Mouse (Mus musculus) c-Kit-positive CD71-negative TER-119-negative erythroid progenitor cells, embryonic 14.5 days (primary cell): ENCODE data around the gene Pdhx.
A peak's percentile ranks its signal among the peaks of the same experiment; 100 is the strongest.

Source experiments
- DNase-seq: peaks from one replicate; pipeline ENCODE4 v3.0.0-alpha.2; 2013; ENCODE audit warnings: low read depth

Gene Pdhx

DNA sequence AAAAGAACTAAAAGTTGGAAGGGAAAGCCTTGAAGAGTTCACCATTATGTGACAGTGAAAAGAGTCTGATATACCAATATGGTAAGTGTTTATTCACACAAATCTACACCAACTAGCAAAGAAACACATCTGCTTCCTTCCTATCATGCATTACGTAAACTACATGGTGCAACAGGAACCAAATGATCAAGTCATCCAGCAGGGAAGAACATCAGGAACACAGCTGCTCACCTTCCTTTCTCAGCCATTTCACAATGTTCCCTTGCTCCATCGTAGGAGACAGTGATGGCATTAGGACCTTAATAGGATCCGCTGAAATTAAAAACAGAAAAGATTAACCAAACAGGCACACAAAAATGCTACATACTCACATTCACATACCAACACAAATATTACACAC is 15.0 kb downstream of the Pdhx start:
- DNase-seq: no peak

DNA sequence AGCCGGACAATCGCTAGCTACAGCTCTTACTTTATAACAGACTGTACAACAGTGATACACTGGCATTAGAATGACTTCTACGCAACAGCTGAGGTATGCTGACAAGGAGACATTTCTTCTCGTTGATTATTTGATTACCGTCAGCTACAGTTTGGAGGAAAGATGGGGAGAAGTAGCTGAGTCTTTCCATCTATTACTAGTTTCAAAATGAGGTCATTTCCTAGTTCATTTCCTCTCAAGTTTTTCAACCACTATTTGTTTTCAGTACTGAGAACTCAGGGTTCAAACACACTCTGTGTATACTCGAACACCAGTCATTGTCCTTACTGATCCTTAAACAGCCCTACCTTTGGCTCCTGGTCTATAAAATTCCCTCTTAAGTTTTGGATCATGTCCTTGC is 17.5 kb downstream of the Pdhx start:
- no peak for DNase-seq

DNA sequence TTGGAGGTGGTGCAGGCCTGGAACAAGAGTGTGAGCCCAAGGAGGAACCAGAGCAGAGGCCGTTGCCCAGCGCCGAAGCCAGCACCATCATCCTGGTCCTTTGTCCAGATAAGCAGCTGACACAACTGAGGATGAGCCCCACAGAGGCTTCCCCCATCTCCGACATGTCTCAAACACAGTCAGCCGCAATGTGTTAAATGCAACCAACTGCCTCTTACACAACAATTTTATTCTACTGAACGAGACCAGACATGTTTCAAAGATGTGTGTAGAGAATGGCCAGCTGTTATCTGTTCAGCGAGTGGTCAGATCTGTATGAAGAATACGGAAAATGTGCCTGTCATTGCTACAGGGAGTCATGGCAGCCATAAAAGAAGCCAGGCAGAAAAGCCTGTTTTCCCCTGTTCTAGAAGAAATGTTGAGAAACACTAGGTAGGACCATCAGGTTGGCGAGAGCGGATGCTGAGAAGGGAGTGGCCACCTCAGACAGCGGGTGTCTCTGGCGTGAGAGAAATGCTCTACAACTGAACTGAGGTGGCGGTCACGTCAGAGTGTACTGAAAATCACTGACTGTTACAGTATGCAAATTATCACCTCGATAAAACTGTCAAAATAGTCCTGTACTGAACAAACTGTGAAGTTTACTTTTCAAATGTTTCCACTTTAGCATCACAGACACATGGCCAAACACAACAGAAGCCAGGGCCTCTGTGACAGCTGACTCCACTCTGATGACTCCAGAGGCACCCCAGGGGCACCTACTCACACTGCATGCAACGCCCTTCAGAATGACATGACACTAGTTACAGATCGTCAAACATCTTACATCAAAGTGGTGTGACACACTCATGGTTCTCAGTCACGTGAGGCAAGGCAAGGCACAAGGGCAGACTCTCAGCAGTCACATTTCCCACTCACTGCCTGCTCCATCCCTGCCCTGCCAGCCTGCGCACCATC is 21.1 kb downstream of the Pdhx start:
- DNase-seq: no peak

DNA sequence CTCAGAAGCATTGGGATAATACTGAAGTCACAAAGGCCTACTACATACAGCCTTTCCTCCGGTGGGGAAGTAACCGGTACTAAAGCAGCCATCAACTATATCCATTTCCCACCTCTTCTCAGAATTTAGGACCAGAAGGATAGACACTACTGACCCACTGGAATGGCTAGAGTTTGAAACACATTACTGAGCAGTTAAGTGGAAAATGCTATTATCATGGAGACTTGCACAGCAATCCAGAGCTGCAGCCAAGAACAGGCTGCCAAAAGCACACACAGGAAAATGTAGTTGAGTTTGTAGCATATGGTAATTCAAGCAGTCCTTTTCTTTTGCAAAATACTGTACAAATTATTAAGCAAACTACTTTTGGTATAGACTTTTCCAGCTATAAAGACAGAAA is 28.0 kb downstream of the Pdhx start:
- DNase-seq: no peak

DNA sequence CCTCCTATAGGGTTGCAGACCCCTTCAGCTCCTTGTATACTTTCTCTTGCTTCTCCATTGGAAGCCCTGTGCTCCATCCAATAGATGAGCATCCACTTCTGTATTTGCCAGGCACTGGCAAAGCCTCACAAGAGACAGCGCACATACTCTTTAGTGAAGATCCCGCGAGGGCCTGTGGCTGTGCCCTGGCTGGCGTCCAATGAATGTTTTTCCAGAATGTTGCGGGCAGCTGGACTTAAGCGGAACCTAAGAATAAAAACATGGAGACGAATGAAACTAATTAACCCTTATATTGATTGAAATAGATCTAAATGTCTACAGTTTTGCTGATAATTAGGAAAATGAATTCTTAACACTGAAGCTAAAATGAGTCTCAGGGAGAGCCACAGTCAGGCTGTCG is 32.4 kb downstream of the Pdhx start:
- no peak for DNase-seq

DNA sequence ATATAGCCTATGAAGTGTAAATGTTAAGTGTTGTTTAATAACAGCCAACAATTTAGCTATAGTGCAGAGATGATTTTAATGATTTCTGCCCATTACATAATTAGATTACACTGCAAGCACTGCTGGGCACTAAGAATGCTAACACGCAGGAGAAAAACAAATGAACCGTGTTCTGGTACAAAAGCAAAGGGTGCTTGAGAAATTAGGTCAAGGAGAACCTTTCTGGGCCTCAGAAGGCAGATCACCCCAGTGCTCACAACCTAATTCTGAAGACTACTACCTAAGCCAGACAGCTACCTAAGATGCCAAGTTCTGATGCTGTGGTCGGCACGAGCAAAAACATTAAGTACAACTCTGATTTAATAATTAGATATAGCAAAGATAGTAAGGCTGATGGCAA is 35.5 kb downstream of the Pdhx start:
- no peak for DNase-seq

DNA sequence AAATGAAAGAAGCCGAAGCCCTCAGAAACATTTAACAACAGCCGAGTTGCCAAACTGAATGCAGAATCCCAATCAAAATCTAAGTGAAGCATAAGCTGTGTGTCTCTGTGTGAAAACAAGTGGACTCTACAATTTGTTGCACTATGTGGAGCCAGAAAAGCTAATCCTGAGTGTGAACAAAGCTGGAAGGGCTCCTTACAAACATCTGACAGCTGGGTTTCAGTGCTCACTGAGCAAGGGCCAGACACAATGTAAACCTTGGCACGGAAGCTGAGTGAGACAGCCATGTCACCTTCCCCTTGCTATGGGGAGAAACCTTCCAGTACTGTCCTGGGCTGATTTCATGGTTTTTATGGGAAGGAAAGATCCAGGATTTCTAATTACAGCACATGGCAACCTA is 50.6 kb downstream of the Pdhx start:
- no peak for DNase-seq

DNA sequence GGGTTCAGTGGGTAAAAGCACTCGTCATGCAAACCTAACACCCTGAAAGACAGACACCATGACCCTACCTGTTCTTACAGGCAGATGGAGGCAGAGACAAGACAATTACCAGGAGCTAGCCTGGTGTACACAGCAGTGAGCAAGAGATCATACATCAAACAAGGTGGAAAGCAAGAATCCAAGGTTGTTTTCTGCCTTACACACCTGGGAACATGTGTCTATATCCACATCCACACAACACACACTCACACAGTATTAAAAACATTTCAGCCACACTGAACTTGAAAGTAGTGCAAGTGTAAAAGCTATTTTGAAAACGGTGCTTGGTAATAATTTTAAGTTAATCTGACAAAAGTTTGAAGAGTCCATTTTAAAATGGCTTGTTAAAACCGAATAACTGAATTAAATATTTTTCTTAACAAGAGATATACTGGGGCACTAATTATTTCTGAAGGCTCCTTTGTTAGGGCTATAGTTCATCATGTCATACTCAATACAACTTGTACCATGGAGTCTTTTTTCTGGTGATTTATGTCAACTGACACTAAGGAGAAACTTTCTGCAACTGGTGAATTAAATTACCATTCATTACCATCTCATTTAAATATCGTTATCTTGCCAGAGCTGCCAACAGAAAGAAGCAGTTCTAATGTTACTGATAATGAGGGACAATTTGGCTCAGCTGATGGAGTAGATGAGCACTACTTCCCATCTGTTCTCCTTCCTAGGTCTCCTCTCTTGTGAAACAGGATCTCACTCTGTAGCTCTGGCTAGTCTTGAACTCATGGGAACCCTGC is 52.9 kb downstream of the Pdhx start:
- DNase-seq: no peak

DNA sequence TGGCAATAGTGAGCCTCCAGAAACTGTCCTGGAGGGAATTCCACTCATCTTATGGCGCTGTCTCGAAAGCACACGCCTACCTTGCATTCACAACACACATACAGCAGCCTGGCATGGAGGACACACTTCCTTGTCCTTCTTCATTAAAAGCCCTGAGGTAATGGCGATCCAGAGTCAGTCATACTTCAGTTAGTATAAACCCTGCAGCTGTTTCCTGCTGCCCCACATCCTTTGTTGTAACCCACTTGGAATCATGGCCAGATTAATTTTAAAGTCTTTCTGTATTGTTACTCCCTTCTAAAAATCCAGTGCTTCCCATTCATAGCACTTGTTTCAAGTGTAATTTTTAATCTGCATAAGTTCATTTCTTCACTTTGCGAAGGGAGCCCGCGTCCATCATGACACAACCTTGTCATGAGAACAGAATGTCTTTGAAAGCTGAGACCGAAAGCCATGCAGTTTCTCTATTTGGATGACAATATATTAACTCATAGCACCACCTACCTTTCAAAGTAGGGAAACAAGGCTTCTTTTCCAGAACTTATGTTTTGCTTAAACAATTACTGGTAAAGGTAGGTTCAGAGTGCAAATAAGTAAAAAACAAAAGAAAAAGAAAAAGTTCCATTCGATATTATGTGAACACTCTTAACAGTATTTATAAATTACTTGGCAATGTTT is 54.4 kb downstream of the Pdhx start:
- DNase-seq: peak; percentile 45

DNA sequence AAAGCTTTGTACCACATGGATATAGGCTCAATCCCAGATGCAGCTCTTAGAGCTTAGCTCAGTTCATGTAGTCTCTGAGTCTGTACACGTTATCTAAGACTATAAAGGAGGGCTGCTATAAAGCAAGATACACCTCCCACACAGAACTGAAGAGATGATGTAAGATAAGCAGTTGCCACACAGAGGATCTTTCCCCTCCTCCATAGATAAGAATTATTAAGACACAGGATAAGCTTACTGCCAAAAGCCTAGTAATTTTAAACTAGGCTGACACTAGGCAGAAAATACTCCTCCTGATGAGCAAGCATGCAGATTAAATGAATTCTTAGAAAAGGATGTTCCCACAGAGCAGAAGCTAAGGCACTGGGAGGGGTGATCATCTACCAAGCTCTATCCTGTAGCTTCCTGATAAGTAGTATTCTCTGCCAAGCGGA is 55.9 kb downstream of the Pdhx start:
- DNase-seq: no peak

DNA sequence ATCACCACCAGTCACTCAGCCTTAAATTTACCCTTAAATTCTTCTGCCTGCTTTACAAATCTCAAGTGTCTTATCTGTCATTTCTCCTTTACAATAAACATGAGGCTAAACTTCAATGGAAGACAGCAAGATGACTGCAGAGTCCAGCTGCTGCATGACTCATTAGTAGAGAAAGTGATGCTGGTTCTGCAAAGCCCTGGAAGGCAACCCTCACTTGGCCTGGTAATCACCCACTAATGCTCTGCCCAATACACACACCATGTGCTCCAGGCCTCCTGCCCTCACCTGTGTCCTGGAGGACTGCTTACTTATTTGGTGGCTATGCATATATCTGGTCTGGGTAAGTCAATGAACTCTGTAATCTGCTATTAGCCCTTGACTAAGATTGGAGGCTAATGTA is 57.2 kb downstream of the Pdhx start:
- DNase-seq: no peak

DNA sequence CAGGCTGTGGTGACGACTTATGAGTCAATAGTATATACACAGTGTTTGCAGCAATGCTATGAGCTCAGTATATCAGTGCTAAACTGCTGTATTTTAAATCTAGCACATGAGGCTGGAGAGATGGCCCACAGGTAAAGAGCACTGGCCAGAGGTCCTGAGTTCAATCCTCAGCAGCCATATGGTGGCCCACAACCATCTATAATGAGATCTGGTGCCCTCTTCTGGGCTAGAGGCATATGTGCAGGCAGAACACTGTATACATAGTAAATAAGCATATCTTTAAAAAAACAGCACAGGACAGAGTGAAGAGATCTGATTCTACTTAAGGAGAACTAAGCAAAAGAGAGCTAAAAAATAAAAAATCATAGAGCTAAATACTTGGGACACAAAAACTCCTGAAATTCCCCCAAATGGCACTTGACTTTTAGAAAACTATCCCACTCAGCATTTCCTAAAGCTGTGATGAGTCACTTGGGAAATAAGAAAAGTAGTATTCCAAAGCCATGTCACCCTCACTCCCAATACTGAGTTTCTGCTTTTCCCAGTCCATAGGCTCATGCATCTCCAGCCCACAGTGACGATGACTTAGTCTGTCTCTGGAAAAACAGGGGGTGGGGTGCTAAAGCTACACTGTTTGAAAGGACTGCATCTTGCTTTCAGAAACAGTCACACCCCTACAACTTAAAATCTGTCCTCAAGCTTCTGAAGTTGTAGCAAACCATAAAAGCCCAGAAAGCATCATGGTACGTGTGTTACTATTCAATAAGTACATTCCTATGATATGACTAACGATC is 60.3 kb downstream of the Pdhx start:
- DNase-seq: no peak

DNA sequence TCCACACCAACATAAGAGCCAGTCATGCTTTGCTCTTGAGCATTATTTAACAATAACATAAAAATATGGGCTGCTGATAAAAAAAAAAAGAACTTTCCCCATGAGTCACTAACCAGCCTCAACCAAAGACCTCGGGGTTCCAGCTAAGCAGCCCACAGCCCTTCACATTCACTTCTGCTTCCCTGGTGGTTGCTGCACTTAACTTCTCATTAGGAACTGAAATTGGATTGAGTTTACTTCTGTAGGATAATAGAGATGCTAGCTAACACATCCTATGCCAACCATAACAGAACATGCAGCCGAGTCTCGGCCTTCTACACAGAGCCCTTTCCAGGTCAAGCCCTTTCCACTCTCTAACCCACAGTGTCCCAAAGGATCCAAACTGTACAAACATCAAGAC is 65.1 kb downstream of the Pdhx start:
- DNase-seq: no peak

DNA sequence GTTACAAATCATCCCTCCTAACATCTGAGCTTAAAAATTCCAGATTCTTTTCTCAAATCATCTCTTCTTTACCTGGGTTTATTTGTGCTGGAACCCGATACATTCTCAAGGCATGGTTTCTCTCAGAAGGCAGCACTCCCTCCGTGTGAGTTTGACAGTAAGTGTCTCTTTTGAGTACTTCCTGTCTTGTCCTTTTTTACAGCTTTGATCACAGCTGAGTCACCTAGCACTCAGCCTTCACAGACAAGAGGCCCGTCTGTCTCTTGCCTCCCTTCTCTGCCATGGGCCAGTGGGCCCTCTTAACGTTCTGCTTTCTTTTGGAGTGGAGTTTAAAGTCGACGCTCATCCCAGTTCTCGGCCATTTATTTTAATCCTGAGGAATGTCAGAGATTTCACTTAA is 68.7 kb downstream of the Pdhx start:
- no peak for DNase-seq

DNA sequence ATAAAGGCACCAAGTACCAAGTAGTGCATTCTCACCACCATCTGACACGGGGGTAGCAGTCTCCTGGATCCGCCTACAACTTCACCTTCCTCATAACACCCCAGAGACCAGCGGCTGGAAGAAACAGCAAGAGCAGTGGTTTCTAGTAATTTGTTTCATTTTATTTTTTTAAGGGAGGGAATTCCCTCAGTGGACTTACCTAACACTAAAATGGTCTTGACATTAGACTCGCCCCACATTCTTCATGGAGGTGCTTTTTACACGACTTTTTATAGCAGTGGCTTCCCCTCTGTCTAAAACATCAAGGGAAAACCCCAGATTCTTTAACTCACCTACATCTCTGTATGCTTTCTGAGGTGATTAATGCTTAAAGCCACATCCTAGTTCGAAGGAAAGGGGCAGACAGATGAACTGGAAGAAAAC is 74.1 kb downstream of the Pdhx start:
- no peak for DNase-seq

DNA sequence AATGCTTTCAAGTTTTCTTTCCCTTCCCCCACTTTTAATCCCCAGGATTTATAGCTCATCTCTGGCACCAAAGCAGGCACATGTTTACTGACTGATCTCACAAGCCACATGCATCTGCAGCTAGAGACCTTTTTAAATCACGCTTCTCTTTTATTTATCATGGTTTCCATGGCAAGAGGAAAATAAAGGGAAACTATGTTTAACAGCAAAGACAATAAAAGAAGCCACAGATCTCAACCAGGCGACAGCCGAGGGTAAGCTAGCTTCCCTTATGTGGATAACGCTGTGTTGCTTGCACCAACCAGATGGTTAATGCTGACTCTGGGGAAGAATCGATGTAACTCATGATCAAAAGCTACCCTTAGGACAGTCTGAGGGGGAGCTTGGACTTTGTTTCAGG is 75.0 kb downstream of the Pdhx start:
- no peak for DNase-seq

DNA sequence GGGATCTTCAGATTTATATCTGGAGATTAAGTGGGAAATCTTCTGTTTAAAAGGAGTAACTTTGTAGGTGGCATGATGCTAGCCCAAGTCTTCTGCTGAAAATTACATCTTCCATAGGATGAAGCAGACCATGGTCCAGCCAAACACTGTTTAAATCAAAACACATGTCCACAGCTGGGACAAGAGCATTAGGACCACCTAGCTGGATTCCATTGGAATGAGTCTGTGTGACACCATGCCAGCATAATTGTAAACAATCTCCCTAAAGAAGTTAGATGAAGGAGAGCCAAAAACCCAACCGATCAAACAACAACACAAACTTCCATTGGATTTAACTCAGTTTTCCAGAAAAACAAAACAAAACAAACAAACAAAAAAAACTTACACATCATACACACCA is 75.4 kb downstream of the Pdhx start:
- DNase-seq: no peak

DNA sequence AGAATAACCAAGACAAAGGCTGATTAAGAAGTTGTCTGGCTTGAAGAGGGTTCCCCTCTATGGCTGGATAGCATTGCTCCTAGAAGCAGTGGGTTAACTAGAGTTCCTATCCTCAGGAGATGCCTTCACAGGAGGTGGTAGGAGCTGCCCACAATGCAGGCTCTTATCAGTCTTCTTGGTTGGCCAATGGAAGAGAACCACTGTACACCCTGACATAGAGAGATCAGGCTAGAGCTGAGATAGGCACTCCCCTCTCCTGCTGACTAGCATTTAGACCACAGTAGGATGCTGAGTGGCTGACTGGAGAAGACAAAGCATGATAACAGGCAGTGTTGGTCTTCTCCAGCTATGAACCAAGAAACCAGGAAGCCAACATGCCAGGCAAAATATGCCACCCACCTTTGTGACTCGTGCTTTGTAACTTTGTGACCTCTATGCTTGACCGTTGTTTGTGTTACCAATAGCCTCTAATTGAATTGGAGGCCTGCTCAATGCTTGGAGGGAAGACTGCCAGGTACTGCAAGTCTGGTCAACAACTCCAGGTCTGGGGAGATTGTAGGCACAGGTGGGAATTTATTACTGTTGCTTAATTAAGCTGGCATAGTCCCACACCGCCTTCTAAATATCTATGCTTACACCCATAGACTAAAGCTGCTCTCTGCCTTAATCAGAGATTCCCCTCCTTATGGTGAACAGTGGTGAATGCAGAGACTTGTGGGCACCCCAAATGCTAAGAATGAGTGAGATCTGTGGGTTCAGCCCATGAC is 79.3 kb downstream of the Pdhx start:
- no peak for DNase-seq

DNA sequence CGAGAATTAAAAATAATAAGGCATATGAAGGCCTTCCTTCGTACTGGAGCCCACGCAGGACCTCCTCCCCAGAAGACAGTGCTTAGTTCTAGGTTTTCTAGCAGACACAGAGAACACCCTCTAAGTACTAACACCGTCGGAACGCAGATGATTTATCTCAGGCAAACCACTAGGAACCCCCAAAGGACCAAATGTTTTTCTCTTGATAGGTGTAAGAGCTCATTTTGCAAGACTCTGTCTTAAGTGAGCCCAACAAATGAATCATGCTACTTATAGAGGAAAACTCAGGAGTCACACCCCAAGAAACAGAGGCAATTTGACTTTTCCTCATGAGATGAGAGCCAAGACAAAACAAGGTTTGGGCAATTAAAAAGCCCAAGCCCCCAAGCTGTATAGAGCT is 80.9 kb downstream of the Pdhx start:
- no peak for DNase-seq

DNA sequence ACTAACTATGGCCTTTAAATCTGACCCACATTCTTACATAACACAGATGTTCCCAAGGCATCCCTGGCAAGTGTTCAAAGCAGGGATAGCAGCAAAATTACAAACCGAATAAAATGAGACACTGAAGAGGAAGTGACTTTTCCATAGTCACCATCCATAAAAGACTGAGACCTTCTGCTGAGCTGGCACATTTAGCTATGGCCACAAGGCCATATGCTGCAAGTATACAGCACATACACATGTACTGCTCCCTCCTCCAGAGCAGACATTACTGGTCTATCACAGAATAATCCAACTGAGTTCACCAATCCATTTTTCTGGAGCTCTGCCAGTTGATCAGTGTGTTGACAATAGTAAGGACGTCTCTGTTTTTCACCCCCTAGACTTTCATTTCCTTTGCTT is 83.0 kb downstream of the Pdhx start:
- no peak for DNase-seq

DNA sequence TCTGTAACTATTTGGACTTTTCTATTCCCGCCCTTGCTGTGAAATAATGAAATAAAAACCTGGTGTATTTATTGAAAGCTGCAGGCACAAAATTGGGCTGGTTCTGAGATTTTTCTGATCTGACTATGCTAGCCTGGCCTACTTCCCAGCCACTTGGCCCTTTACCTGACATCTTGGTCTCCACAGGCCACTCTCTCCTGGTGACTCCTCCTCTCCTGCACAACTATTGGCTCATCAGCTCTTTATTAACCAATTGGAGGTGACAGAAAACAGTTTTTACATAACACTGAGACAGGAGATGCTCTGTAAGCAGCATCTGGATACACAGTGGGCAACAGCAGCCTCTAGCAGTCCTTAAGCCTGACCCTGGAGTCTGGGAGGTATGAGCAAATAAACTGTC is 83.9 kb downstream of the Pdhx start:
- DNase-seq: no peak
